Mouse (Mus musculus): Measurements from ENCODE around the gene Axl. TPM values are rescaled to one million over a fixed set of nuclear protein-coding genes. Genes with fewer than 3 reads are reported as not detected.

Gene Axl
- polyA plus RNA-seq, 1 experiment from 2014 or later, result 20.2 TPM

GRCm38 (mm10) chr7:25766108-25766507 is 22.4 kb downstream of the Axl start:
- H3K9me3 ChIP-seq, result no peaks in the 10 kb centered on the region

GRCm38 (mm10) chr7:25764221-25764620 is 24.3 kb downstream of the Axl start:
- Histone ChIP-seq H3K4me3 (no peak overlapping the region), H3K9ac (no peak overlapping the region), H3K4me1 (no peaks in the 10 kb centered on the region), H3K9me3 (no peaks in the 10 kb centered on the region), H3K27ac (no peak overlapping the region), H3K36me3 (replicated peaks) (no peaks in the 10 kb centered on the region), H3K27me3 (replicated peaks) (no peaks in the 10 kb centered on the region), H3K4me2 (no peak overlapping the region)
- 60% methylated on average over 5 of the region's 5 CpGs for WGBS
- no peak for ATAC-seq (replicated peaks)

More at GRCm38 (mm10) chr7:25766108-25766507, 22.4 kb downstream of the Axl start:
- no peak for ATAC-seq (replicated peaks)
- H3K9ac ChIP-seq, result no peak overlapping the region
- H3K36me3 ChIP-seq (replicated peaks), result no peaks in the 10 kb centered on the region
- no peak overlapping the region for H3K4me2 ChIP-seq
- H3K27ac ChIP-seq, result no peak overlapping the region
- no peaks in the 10 kb centered on the region for H3K4me1 ChIP-seq
- H3K4me3 ChIP-seq, result no peak overlapping the region
- no peaks in the 10 kb centered on the region for H3K27me3 ChIP-seq (replicated peaks)
- WGBS, result 89% methylated on average over 6 of the region's 6 CpGs

- Histone ChIP-seq H3K4me2 (no peak overlapping the region), H3K4me1 (no peaks in the 10 kb centered on the region), H3K9ac (no peak overlapping the region), H3K36me3 (replicated peaks) (no peaks in the 10 kb centered on the region), H3K27ac (no peak overlapping the region), H3K4me3 (no peak overlapping the region), H3K27me3 (replicated peaks) (no peaks in the 10 kb centered on the region), H3K9me3 (no peaks in the 10 kb centered on the region)
- no peak for ATAC-seq (replicated peaks)
- WGBS, result 75% methylated on average over 11 of the region's 11 CpGs
Observed at GRCm38 (mm10) chr7:25763678-25764077, 24.8 kb downstream of the Axl start.

GRCm38 (mm10) chr7:25761354-25761753 is 27.2 kb downstream of the Axl start:
- H3K4me3 ChIP-seq, result no peak overlapping the region

GRCm38 (mm10) chr7:25756011-25756410 is 32.5 kb downstream of the Axl start:
- Histone ChIP-seq H3K36me3 (replicated peaks) (no peaks in the 10 kb centered on the region), H3K4me2 (peak overlapping the region; percentile 96), H3K9me3 (no peaks in the 10 kb centered on the region), H3K9ac (peak overlapping the region; percentile 50), H3K27me3 (replicated peaks) (no peaks in the 10 kb centered on the region), H3K4me1 (peaks cover 30% of the 10 kb centered on the region), H3K4me3 (peak overlapping the region; percentile 83), H3K27ac (peak overlapping the region; percentile 97)
- WGBS, result under 1% methylated on average over 18 of the region's 18 CpGs
- ATAC-seq (replicated peaks), result peak; percentile 37

More at GRCm38 (mm10) chr7:25761354-25761753, 27.2 kb downstream of the Axl start:
- no peak for ATAC-seq (replicated peaks)
- Histone ChIP-seq H3K36me3 (replicated peaks) (no peaks in the 10 kb centered on the region), H3K4me2 (no peak overlapping the region), H3K4me1 (no peaks in the 10 kb centered on the region), H3K27ac (no peak overlapping the region), H3K9ac (no peak overlapping the region), H3K27me3 (replicated peaks) (no peaks in the 10 kb centered on the region), H3K9me3 (no peaks in the 10 kb centered on the region)
- WGBS, result 73% methylated on average over 10 of the region's 10 CpGs

- under 1% methylated on average over 15 of the region's 15 CpGs for WGBS
- H3K27ac ChIP-seq, result peak overlapping the region; percentile 97
- peak overlapping the region; percentile 83 for H3K4me3 ChIP-seq
- H3K27me3 ChIP-seq (replicated peaks), result no peaks in the 10 kb centered on the region
- peak overlapping the region; percentile 96 for H3K4me2 ChIP-seq
- H3K9ac ChIP-seq, result peak overlapping the region; percentile 50
- peaks cover 3% of the 10 kb centered on the region; the same call in 1 of the 2 replicates for H3K36me3 ChIP-seq (replicated peaks)
- no peaks in the 10 kb centered on the region for H3K9me3 ChIP-seq
- peaks cover 31% of the 10 kb centered on the region for H3K4me1 ChIP-seq
- ATAC-seq (replicated peaks), result peak; percentile 62
Observed at GRCm38 (mm10) chr7:25755468-25755833, 33.1 kb downstream of the Axl start.

- Histone ChIP-seq H3K9me3 (no peaks in the 10 kb centered on the region), H3K4me3 (peak within 1 kb of the TSS; percentile 83), H3K27ac (peak within 1 kb of the TSS; percentile 97), H3K4me2 (peak within 1 kb of the TSS; percentile 96), H3K36me3 (replicated peaks) (peaks cover 6% of the 10 kb centered on the region; the same call in 1 of the 2 replicates), H3K4me1 (peaks cover 31% of the 10 kb centered on the region), H3K27me3 (replicated peaks) (no peaks in the 10 kb centered on the region), H3K9ac (peak within 1 kb of the TSS; percentile 87)
- under 1% methylated on average over 55 of the region's 55 CpGs for WGBS
- peak; percentile 96 for ATAC-seq (replicated peaks)
Observed at GRCm38 (mm10) chr7:25754738-25755467, 33.6 kb downstream of the Axl start, which contains the start of gene Hnrnpul1. Gene Hnrnpul1, minus strand, starts transcription at chr7:25754757.

GRCm38 (mm10) chr7:25754439-25754737 is 34.1 kb downstream of the Axl start:
- Histone ChIP-seq H3K27ac (peak overlapping the region; percentile 97), H3K4me2 (peak overlapping the region; percentile 96), H3K9me3 (no peaks in the 10 kb centered on the region), H3K27me3 (replicated peaks) (no peaks in the 10 kb centered on the region), H3K9ac (peak overlapping the region; percentile 87), H3K4me1 (peaks cover 31% of the 10 kb centered on the region), H3K36me3 (replicated peaks) (peaks cover 9% of the 10 kb centered on the region; the same call in 1 of the 2 replicates), H3K4me3 (peak overlapping the region; percentile 83)
- ATAC-seq (replicated peaks), result no peak; the same call in none of the 2 replicates
- WGBS, result 0% methylated on average over 27 of the region's 30 CpGs

- Histone ChIP-seq H3K4me2 (peak overlapping the region; percentile 96), H3K4me3 (peak overlapping the region; percentile 83), H3K9ac (peak overlapping the region; percentile 87), H3K27ac (peak overlapping the region; percentile 97), H3K4me1 (peaks cover 31% of the 10 kb centered on the region), H3K9me3 (no peaks in the 10 kb centered on the region), H3K36me3 (replicated peaks) (peaks cover 14% of the 10 kb centered on the region), H3K27me3 (replicated peaks) (no peaks in the 10 kb centered on the region)
- no peak; the same call in none of the 2 replicates for ATAC-seq (replicated peaks)
- WGBS, result under 1% methylated on average over 46 of the region's 46 CpGs
Observed at GRCm38 (mm10) chr7:25753643-25754438, 34.7 kb downstream of the Axl start.

- Histone ChIP-seq H3K9ac (peak overlapping the region; percentile 87), H3K27ac (no peak overlapping the region), H3K9me3 (no peaks in the 10 kb centered on the region), H3K4me3 (peak overlapping the region; percentile 83), H3K4me2 (peak overlapping the region; percentile 96), H3K27me3 (replicated peaks) (no peaks in the 10 kb centered on the region), H3K36me3 (replicated peaks) (peaks cover 22% of the 10 kb centered on the region), H3K4me1 (peaks cover 31% of the 10 kb centered on the region)
- ATAC-seq (replicated peaks), result no peak
Observed at GRCm38 (mm10) chr7:25753076-25753475, 35.4 kb downstream of the Axl start.

- Histone ChIP-seq H3K4me1 (peaks cover 9% of the 10 kb centered on the region), H3K9ac (no peak overlapping the region), H3K27me3 (replicated peaks) (no peaks in the 10 kb centered on the region), H3K27ac (no peak overlapping the region), H3K9me3 (no peaks in the 10 kb centered on the region), H3K4me2 (no peak overlapping the region), H3K4me3 (no peak overlapping the region), H3K36me3 (replicated peaks) (peaks cover 82% of the 10 kb centered on the region)
- ATAC-seq (replicated peaks), result no peak
- 82% methylated on average over 3 of the region's 3 CpGs for WGBS
Observed at GRCm38 (mm10) chr7:25746844-25747243, 41.7 kb downstream of the Axl start.

GRCm38 (mm10) chr7:25738277-25738676 is 50.2 kb downstream of the Axl start:
- no peak overlapping the region for H3K4me2 ChIP-seq

More at GRCm38 (mm10) chr7:25738277-25738676, 50.2 kb downstream of the Axl start:
- Histone ChIP-seq H3K4me3 (no peak overlapping the region), H3K9me3 (no peaks in the 10 kb centered on the region), H3K9ac (no peak overlapping the region), H3K36me3 (replicated peaks) (peaks cover 84% of the 10 kb centered on the region), H3K27me3 (replicated peaks) (no peaks in the 10 kb centered on the region), H3K27ac (no peak overlapping the region), H3K4me1 (no peaks in the 10 kb centered on the region)
- 95% methylated on average over 3 of the region's 3 CpGs for WGBS
- no peak for ATAC-seq (replicated peaks)

Data from midbrain, embryonic 15.5 days (tissue).